Mouse (Mus musculus) ES-E14 (cell line): ENCODE measurements at regions not wholly inside any gene's neighbourhood (a gene's known extent, or its start where the extent isn't known, plus 50 kb on each side); places are given as distances from the start of the nearest gene placed in this dataset.

Experiments used
- DNase-seq: peaks from one replicate; pipeline ENCODE4 v3.0.0-alpha.2; 2013; ENCODE audit warnings: low read depth, low spot score
- H3K27ac ChIP-seq: 2 replicates; pipeline ENCODE4 v1.5.1; 2012; ENCODE audit warnings: low read depth, mild to moderate bottlenecking, low read length, moderate library complexity, mixed read lengths; ENCODE audit not compliant: poor library complexity, insufficient read depth, severe bottlenecking
- H3K36me3 ChIP-seq: 2 replicates; pipeline ENCODE4 v1.6.1; 2012; ENCODE audit warnings: mild to moderate bottlenecking, low read length, moderate library complexity, mixed read lengths; ENCODE audit not compliant: control insufficient read depth, poor library complexity, insufficient read depth, severe bottlenecking
- H3K4me1 ChIP-seq, 2 experiments: fragments of 150-350 bp in 1 of 2; sonication (generic) in 1 of 2; 2 replicates each; pipeline ENCODE4 v1.6.1; 2012; ENCODE audit warnings: low read length in 2 of 2, mild to moderate bottlenecking in 1 of 2, mixed read lengths in 1 of 2; ENCODE audit not compliant: control insufficient read depth in 2 of 2, insufficient read depth in 2 of 2, poor library complexity in 1 of 2
- H3K4me3 ChIP-seq, 2 experiments: fragments of 150-350 bp in 1 of 2; sonication (generic) in 1 of 2; 2 replicates each; pipeline ENCODE4 v1.5.1; 2012; ENCODE audit warnings: low read length in 2 of 2, low read depth in 1 of 2, mild to moderate bottlenecking in 1 of 2, mixed read lengths in 1 of 2; ENCODE audit not compliant: insufficient read depth in 1 of 2, poor library complexity in 1 of 2, severe bottlenecking in 1 of 2
- H3K9ac ChIP-seq: 2 replicates; pipeline ENCODE4 v1.6.1; 2012; ENCODE audit warnings: low read depth, mild to moderate bottlenecking, low read length, mixed read lengths; ENCODE audit not compliant: poor library complexity, insufficient read depth, severe bottlenecking
- H3K9me3 ChIP-seq: fragments of 150-350 bp; sonication (generic); 2 replicates; pipeline ENCODE4 v1.6.1; 2012; ENCODE audit warnings: low read depth, mild to moderate bottlenecking, low read length; ENCODE audit not compliant: control insufficient read depth, insufficient read depth
- CHD2 ChIP-seq: IDR thresholded peaks from 2 replicates; pipeline ENCODE4 v1.6.1; 2014; ENCODE audit warnings: mild to moderate bottlenecking, low read depth, low read length, inconsistent platforms
- HCFC1 ChIP-seq: IDR thresholded peaks from 2 replicates; pipeline ENCODE4 v1.6.1; 2012; ENCODE audit warnings: low read length, inconsistent platforms, borderline replicate concordance; ENCODE audit not compliant: insufficient read depth
- MAFK ChIP-seq: IDR thresholded peaks from 2 replicates; pipeline ENCODE4 v1.6.1; 2014; ENCODE audit warnings: mild to moderate bottlenecking, low read depth, low read length, inconsistent platforms; ENCODE audit not compliant: insufficient read depth
- ZC3H11A ChIP-seq: IDR thresholded peaks from 2 replicates; pipeline ENCODE4 v1.6.1; 2012; ENCODE audit warnings: low read depth, mild to moderate bottlenecking, inconsistent platforms, low read length, borderline replicate concordance
- ZNF384 ChIP-seq: IDR thresholded peaks from 2 replicates; pipeline ENCODE4 v1.6.1; 2012; ENCODE audit warnings: low read depth, low read length, inconsistent platforms
- in situ Hi-C, 2 experiments: fragments of 600-800 bp; cut with MboI; formaldehyde crosslinking; loops; one replicate each; pipeline ENCODE4 v1.15.1; 2025; ENCODE audit warnings: low sequenced_read_pairs in 2 of 2, inconsistent platforms in 1 of 2; ENCODE audit not compliant: unreplicated experiment in 2 of 2

GRCm38 (mm10) chr10:46123795-46124194 lies 546.2 kb downstream of the Hace1 start:
- Histone ChIP-seq H3K36me3 (no peaks in the 10 kb centered on the region), H3K4me1 (no peaks in the 10 kb centered on the region), H3K9ac (no peak overlapping the region), H3K27ac (no peak overlapping the region), H3K4me3 (no peak overlapping the region), H3K9me3 (no peaks in the 10 kb centered on the region)
- no peak for DNase-seq
- TF ChIP-seq ZNF384: no peak
- TF ChIP-seq CHD2: no peak
- no peak for TF ChIP-seq MAFK
- TF ChIP-seq ZC3H11A: no peak
- in situ Hi-C loops: no loop called here

GRCm38 (mm10) chr10:46135120-46135748 lies 557.6 kb downstream of the Hace1 start:
- no peaks in the 10 kb centered on the region for H3K36me3 ChIP-seq
- no peak overlapping the region for H3K27ac ChIP-seq
- no peak for TF ChIP-seq ZC3H11A
- no peak for TF ChIP-seq ZNF384
- H3K9ac ChIP-seq: no peak overlapping the region
- in situ Hi-C loops: no loop called here
- no peaks in the 10 kb centered on the region for H3K9me3 ChIP-seq
- H3K4me3 ChIP-seq: no peak overlapping the region
- no peak for DNase-seq
- H3K4me1 ChIP-seq: no peaks in the 10 kb centered on the region

- in situ Hi-C loops: no loop called here
- TF ChIP-seq ZC3H11A (no peak), CHD2 (no peak), ZNF384 (no peak), HCFC1 (no peak), MAFK (no peak)
Observed at GRCm38 (mm10) chr10:46174035-46174434, 596.4 kb downstream of the Hace1 start.

GRCm38 (mm10) chr10:46185763-46186458 lies 608.3 kb downstream of the Hace1 start:
- no peak for DNase-seq
- no peaks in the 10 kb centered on the region for H3K9me3 ChIP-seq
- H3K36me3 ChIP-seq: no peaks in the 10 kb centered on the region
- TF ChIP-seq HCFC1 (no peak), CHD2 (no peak)
- no peak overlapping the region for H3K9ac ChIP-seq
- H3K27ac ChIP-seq: no peak overlapping the region
- no peak overlapping the region for H3K4me3 ChIP-seq
- in situ Hi-C loops: no loop called here
- H3K4me1 ChIP-seq: no peaks in the 10 kb centered on the region

More at GRCm38 (mm10) chr10:46174035-46174434, 596.4 kb downstream of the Hace1 start:
- DNase-seq: no peak
- no peaks in the 10 kb centered on the region for H3K36me3 ChIP-seq
- H3K4me1 ChIP-seq: no peaks in the 10 kb centered on the region
- H3K27ac ChIP-seq: no peak overlapping the region
- H3K4me3 ChIP-seq: no peak overlapping the region
- no peaks in the 10 kb centered on the region for H3K9me3 ChIP-seq
- no peak overlapping the region for H3K9ac ChIP-seq

GRCm38 (mm10) chr10:46194143-46194542 lies 616.5 kb downstream of the Hace1 start:
- TF ChIP-seq ZNF384: no peak
- no peak for TF ChIP-seq ZC3H11A
- TF ChIP-seq MAFK: no peak
- TF ChIP-seq CHD2: no peak
- no peak for TF ChIP-seq HCFC1
- DNase-seq: no peak
- H3K27ac ChIP-seq: no peak overlapping the region
- H3K9me3 ChIP-seq: no peaks in the 10 kb centered on the region
- H3K9ac ChIP-seq: no peak overlapping the region
- in situ Hi-C loops: no loop called here
- H3K4me1 ChIP-seq: no peaks in the 10 kb centered on the region
- H3K4me3 ChIP-seq: no peak overlapping the region
- no peaks in the 10 kb centered on the region for H3K36me3 ChIP-seq
